Mouse (Mus musculus) central nervous system, embryonic 18 days (tissue): ENCODE measurements around the gene Kif27. TPM values are rescaled to one million over a fixed set of nuclear protein-coding genes. Genes with fewer than 3 reads are reported as not detected.

Experiments
- polyA plus RNA-seq: library from polyadenylated mRNA; depleted of rRNA; stranded (reverse); fragments of >200 nt; gene quantifications from 2 replicates; pipeline ENCODE4 v1.2.3, GENCODE M21; 2012; rRNA removed

Kif27 gene
- 2.2 and 2.5 TPM in 2 replicates for polyA plus RNA-seq

DNA sequence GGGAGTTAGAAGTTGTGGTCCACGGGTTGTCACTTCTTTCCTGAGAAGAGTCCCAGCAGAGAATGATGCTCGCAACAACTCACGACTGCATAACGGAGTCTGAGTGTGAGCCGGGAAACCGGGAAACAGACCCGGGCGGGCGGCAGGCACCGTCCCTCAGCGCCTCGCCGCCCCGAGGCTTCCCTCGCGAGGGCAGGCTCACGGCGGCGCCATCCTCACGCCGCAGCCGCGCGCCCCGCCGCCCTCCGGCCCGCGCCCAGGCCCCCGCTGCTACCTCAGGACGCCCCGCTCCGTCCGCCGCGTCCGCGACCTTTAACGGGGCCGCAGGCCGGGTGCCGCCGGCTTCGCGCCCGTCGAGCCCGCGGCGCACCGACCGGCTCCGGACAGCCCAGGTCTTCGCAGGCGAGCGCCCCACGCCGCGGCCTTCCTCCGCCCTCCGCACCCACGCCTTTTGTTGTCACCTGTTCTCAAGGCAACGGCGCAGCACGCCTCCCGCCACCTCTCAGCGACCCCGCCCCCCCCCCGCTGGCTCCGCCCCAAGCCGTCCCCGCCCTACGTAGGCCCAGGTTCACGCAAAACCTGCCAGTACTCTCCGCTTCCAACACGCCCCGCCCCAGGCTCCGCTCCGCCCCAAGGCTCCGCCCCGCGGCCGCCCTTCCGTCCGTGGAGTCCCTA, at the start of gene Kif27:
TSS of gene Kif27 (minus strand) at position 494 of the 675 bp plus-strand sequence.

DNA sequence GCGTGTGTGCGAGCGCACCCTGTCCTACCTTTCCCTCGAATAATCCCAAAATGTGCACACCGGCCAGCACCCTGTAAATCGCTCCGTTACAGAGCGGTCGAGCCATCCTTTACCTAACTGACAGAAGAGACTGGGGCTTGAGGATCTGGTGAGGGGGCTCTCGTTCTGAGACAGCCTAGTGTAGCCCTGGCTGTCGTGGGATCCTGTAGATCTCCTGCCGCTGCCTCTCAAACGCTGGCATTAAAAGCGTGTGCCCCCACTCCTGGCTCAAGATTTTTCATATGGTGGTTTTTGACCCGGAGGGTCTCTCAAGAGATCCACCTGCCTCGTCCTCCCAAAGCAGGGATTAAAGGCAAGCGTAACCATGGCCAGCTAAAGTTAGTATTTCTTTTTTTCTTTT, 44.3 kb upstream of the Kif27 start, which contains the start of gene Hnrnpk:
TSS of gene Hnrnpk (minus strand) at position 101 of the 400 bp plus-strand sequence.

GRCm38 (mm10) chr13:58402003-58402743, 43.3 kb upstream of the Kif27 start, which contains the start of gene Rmi1:
Rmi1 (plus strand) TSS chr13:58402248.

GRCm38 (mm10) chr13:58384779-58385546, 26.0 kb upstream of the Kif27 start, which contains the start of gene 2210016F16Rik:
2210016F16Rik (minus strand) TSS chr13:58385225.

DNA sequence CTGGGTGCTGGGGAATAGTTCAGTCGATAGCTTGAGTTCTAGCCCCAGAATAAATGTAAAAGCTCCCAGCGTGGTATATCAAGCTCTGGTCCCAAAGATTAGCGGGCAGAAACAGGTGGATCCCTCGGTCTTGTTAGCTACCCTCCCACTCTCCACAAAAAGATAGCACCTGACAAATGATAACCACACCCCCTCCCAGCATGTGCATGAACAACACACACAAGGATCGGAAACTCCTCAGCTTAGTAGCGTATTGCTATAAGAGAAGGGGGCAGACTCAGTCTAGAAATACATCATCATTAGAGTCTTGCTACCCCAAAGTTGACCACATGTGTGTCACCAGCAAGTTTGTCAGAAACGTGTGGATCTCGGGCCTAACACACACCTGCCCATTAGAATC, 83.3 kb downstream of the Kif27 start, which contains the start of gene Gkap1:
TSS of gene Gkap1 (minus strand) at position 101 of the 400 bp plus-strand sequence.

Other genes starting within 250 kb of the Kif27 start
- gene Klhl3, start 245.5 kb downstream of the Kif27 start, polyA plus RNA-seq, result 12.6 and 12.9 TPM in 2 replicates
- 259 and 291 TPM in 2 replicates for gene Hnrnpa0, start 230.6 kb downstream of the Kif27 start, polyA plus RNA-seq
- gene Idnk, start 201.5 kb downstream of the Kif27 start, polyA plus RNA-seq, result 24.7 and 27.3 TPM in 2 replicates
- gene Ubqln1, start 143.5 kb downstream of the Kif27 start, polyA plus RNA-seq, result 123 and 127 TPM in 2 replicates
- gene Gkap1, start 83.4 kb downstream of the Kif27 start, polyA plus RNA-seq, result 26.7 and 31.4 TPM in 2 replicates
- gene 2210016F16Rik, start 26.1 kb upstream of the Kif27 start, polyA plus RNA-seq, result 10.7 and 12.9 TPM in 2 replicates
- 12.5 and 13.0 TPM in 2 replicates for gene Rmi1, start 43.1 kb upstream of the Kif27 start, polyA plus RNA-seq
- gene Hnrnpk, start 44.2 kb upstream of the Kif27 start, polyA plus RNA-seq, result 799 and 802 TPM in 2 replicates